Mouse (Mus musculus) left cerebral cortex, postnatal 10 days (tissue): ENCODE measurements around the gene Pgm3. TPM values are rescaled to one million over a fixed set of nuclear protein-coding genes. Genes with fewer than 3 reads are reported as not detected.

ENCODE experiments used
- total RNA-seq, 2 experiments: library from RNA; stranded (reverse); gene quantifications; 2 replicates each; pipeline ENCODE4 v1.2.3; 2021

Pgm3 gene
- total RNA-seq, 2 experiments from 2014 or later, result 18.1 to 21.7 TPM

Other genes with a start within 250 kb of the Pgm3 start
- gene Ube2cbp, start 106.9 kb downstream of the Pgm3 start, total RNA-seq, result 1 to 10 TPM; 4.4 to 5.9 TPM
- gene Dop1a, start 104.7 kb downstream of the Pgm3 start, total RNA-seq, result 10 to 100 TPM; 53.4 to 55.1 TPM
- gene Rwdd2a, start 149 bp upstream of the Pgm3 start, total RNA-seq, result 10 to 100 TPM; 41.4 to 42.8 TPM
- gene Me1, start 124.1 kb upstream of the Pgm3 start, total RNA-seq, result 10 to 100 TPM; 76.3 to 77.7 TPM
- gene Prss35, start 171.8 kb upstream of the Pgm3 start, total RNA-seq, result 10 to 100 TPM; 11.9 to 15.4 TPM